Mouse (Mus musculus) testis, adult 2 months (tissue): Measurements from ENCODE around the gene Rbfox1.

Experiments used
- CTCF ChIP-seq: fragments of 200-500 bp; IDR thresholded peaks from 2 replicates; pipeline ENCODE4 v1.5.1; 2012; ENCODE audit warnings: low read depth, mild to moderate bottlenecking, inconsistent platforms, low read length, moderate library complexity; ENCODE audit not compliant: control insufficient read depth, insufficient read depth, insufficient replicate concordance
- POLR2A ChIP-seq: fragments of 200-500 bp; IDR thresholded peaks from 2 replicates; pipeline ENCODE4 v1.6.1; 2012; ENCODE audit warnings: low read depth, mild to moderate bottlenecking, inconsistent platforms, low read length, moderate library complexity; ENCODE audit not compliant: control insufficient read depth

DNA sequence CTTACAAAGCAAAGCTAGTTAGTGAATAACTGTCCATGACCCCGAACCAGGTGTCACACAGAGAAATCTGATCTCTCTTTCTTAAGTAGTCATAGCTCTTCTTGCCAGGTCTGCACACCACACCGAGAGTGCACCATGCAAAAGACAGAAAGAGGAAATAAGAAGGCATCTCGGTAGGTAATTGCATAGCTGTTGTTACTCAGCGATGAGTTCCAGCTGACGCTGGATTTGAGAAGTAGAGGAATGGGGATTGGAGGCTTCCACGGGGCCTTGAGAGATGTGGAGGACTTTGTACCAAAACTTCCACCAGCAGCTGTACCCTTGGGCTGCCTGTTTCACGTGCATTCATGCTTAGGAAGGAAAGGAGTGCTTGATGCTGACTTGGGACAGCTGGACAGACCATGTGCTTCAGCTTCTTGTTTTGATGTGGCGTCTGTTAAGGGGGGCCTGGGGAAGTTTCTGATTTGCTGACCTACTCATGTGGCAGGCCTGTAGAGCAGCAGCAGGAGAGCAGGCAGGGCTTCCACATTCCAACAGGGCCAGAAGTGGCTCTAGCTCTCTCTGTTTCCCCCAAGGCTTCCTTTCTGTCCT, 1265.1 kb downstream of the Rbfox1 start:
- TF ChIP-seq POLR2A (no peak), CTCF (no peak)
